Mouse (Mus musculus): ENCODE results near the gene Ostm1. TPM values are rescaled to one million over a fixed set of nuclear protein-coding genes. Genes with fewer than 3 reads are reported as not detected.

Gene Ostm1
- polyA plus RNA-seq, 1 experiment, result 13.9 TPM

- no peak for TF ChIP-seq E2F4 (IDR thresholded peaks at IDR 0.05; ENCODE audit: insufficient read depth)
- TF ChIP-seq MYOD1 (IDR thresholded peaks at IDR 0.05; ENCODE audit: control insufficient read depth in 1 of 3, insufficient read length in 2 of 3, low read depth in 2 of 3), result no peak
- no peak for TF ChIP-seq SRF (IDR thresholded peaks at IDR 0.05; ENCODE audit: control insufficient read depth, insufficient read length, low read depth)
- peaks cover 11% of the 10 kb centered on the region for H3K27me3 ChIP-seq (ENCODE audit: control insufficient read depth, insufficient read depth, insufficient read length)
- no peaks in the 10 kb centered on the region for H3K36me3 ChIP-seq (ENCODE audit: control insufficient read depth, insufficient read depth)
- H3K4me2 ChIP-seq (ENCODE audit: low read depth), result no peak overlapping the region
- H3ac ChIP-seq (ENCODE audit: control insufficient read depth, insufficient read length), result no peak overlapping the region
- no peaks in the 10 kb centered on the region for H3K79me2 ChIP-seq (ENCODE audit: control insufficient read depth, insufficient read depth)
- no peak overlapping the region for H3K4me3 ChIP-seq
These were observed 51.4 kb downstream of the Ostm1 start for GRCm38 (mm10) chr10:42635046-42635445.

- Histone ChIP-seq H3K79me2 (ENCODE audit: control insufficient read depth, insufficient read depth) (no peaks in the 10 kb centered on the region), H3K4me3 (no peak overlapping the region)
- TF ChIP-seq MYOG (IDR thresholded peaks at IDR 0.05; ENCODE audit: control insufficient read depth in 1 of 3, insufficient read depth in 1 of 3, insufficient read length in 2 of 3, low read depth in 2 of 3), result no peak
- TF ChIP-seq TCF3 (IDR thresholded peaks at IDR 0.05; ENCODE audit: insufficient read length, low read depth), result no peak
- no peak for TF ChIP-seq MYOD1 (IDR thresholded peaks at IDR 0.05; ENCODE audit: control insufficient read depth in 1 of 3, insufficient read length in 2 of 3, low read depth in 2 of 3)
- TF ChIP-seq MAX (IDR thresholded peaks at IDR 0.05; ENCODE audit: low read depth), result no peak
- no peak for TF ChIP-seq TCF12 (IDR thresholded peaks at IDR 0.05; ENCODE audit: insufficient read depth, poor library complexity, severe bottlenecking)
- no peak for TF ChIP-seq SRF (IDR thresholded peaks at IDR 0.05; ENCODE audit: control insufficient read depth, insufficient read length, low read depth)
- no peak for TF ChIP-seq USF1 (IDR thresholded peaks at IDR 0.05; ENCODE audit: low read depth)
- no peak for TF ChIP-seq CEBPB (IDR thresholded peaks at IDR 0.05; ENCODE audit: insufficient read depth, poor library complexity, severe bottlenecking)
- TF ChIP-seq REST (IDR thresholded peaks at IDR 0.05; ENCODE audit: insufficient read depth, insufficient read length), result no peak
- TF ChIP-seq POLR2AphosphoS2 (IDR thresholded peaks at IDR 0.05; ENCODE audit: insufficient read length, low read depth), result no peak
- no peak for TF ChIP-seq POLR2A (IDR thresholded peaks at IDR 0.05; ENCODE audit: insufficient read length, low read depth)
- no peak for TF ChIP-seq E2F4 (IDR thresholded peaks at IDR 0.05; ENCODE audit: insufficient read depth)
These were observed 52.1 kb downstream of the Ostm1 start for GRCm38 (mm10) chr10:42635566-42636359.

GRCm38 (mm10) chr10:42636360-42637182 lies 52.9 kb downstream of the Ostm1 start:
- Histone ChIP-seq H3K27me3 (ENCODE audit: control insufficient read depth, insufficient read depth, insufficient read length) (peaks cover 9% of the 10 kb centered on the region), H3K36me3 (ENCODE audit: control insufficient read depth, insufficient read depth) (no peaks in the 10 kb centered on the region), H3K4me2 (ENCODE audit: low read depth) (no peak overlapping the region), H3K79me2 (ENCODE audit: control insufficient read depth, insufficient read depth) (no peaks in the 10 kb centered on the region), H3K4me3 (no peak overlapping the region), H3ac (ENCODE audit: control insufficient read depth, insufficient read length) (no peak overlapping the region)
- TF ChIP-seq TCF3 (IDR thresholded peaks at IDR 0.05; ENCODE audit: insufficient read length, low read depth), result no peak
- TF ChIP-seq POLR2AphosphoS2 (IDR thresholded peaks at IDR 0.05; ENCODE audit: insufficient read length, low read depth), result no peak
- no peak for TF ChIP-seq E2F4 (IDR thresholded peaks at IDR 0.05; ENCODE audit: insufficient read depth)
- no peak for TF ChIP-seq TCF12 (IDR thresholded peaks at IDR 0.05; ENCODE audit: insufficient read depth, poor library complexity, severe bottlenecking)
- TF ChIP-seq CEBPB (IDR thresholded peaks at IDR 0.05; ENCODE audit: insufficient read depth, poor library complexity, severe bottlenecking), result no peak
- TF ChIP-seq MAX (IDR thresholded peaks at IDR 0.05; ENCODE audit: low read depth), result no peak
- no peak for TF ChIP-seq MYOD1 (IDR thresholded peaks at IDR 0.05; ENCODE audit: control insufficient read depth in 1 of 3, insufficient read length in 2 of 3, low read depth in 2 of 3)
- TF ChIP-seq SRF (IDR thresholded peaks at IDR 0.05; ENCODE audit: control insufficient read depth, insufficient read length, low read depth), result no peak
- no peak for TF ChIP-seq REST (IDR thresholded peaks at IDR 0.05; ENCODE audit: insufficient read depth, insufficient read length)
- no peak for TF ChIP-seq POLR2A (IDR thresholded peaks at IDR 0.05; ENCODE audit: insufficient read length, low read depth)

More at GRCm38 (mm10) chr10:42635566-42636359, 52.1 kb downstream of the Ostm1 start:
- H3K4me2 ChIP-seq (ENCODE audit: low read depth), result no peak overlapping the region
- H3ac ChIP-seq (ENCODE audit: control insufficient read depth, insufficient read length), result no peak overlapping the region
- no peaks in the 10 kb centered on the region for H3K36me3 ChIP-seq (ENCODE audit: control insufficient read depth, insufficient read depth)
- H3K27me3 ChIP-seq (ENCODE audit: control insufficient read depth, insufficient read depth, insufficient read length), result peaks cover 11% of the 10 kb centered on the region

GRCm38 (mm10) chr10:42637183-42637788 lies 53.7 kb downstream of the Ostm1 start:
- TF ChIP-seq MYOD1 (IDR thresholded peaks at IDR 0.05; ENCODE audit: control insufficient read depth in 1 of 3, insufficient read length in 2 of 3, low read depth in 2 of 3), result no peak
- no peak for TF ChIP-seq POLR2AphosphoS2 (IDR thresholded peaks at IDR 0.05; ENCODE audit: insufficient read length, low read depth)
- no peak for TF ChIP-seq USF1 (IDR thresholded peaks at IDR 0.05; ENCODE audit: low read depth)
- no peak for TF ChIP-seq TCF3 (IDR thresholded peaks at IDR 0.05; ENCODE audit: insufficient read length, low read depth)
- TF ChIP-seq TCF12 (IDR thresholded peaks at IDR 0.05; ENCODE audit: insufficient read depth, poor library complexity, severe bottlenecking), result no peak
- TF ChIP-seq MAX (IDR thresholded peaks at IDR 0.05; ENCODE audit: low read depth), result no peak
- no peak for TF ChIP-seq REST (IDR thresholded peaks at IDR 0.05; ENCODE audit: insufficient read depth, insufficient read length)
- TF ChIP-seq SRF (IDR thresholded peaks at IDR 0.05; ENCODE audit: control insufficient read depth, insufficient read length, low read depth), result no peak
- TF ChIP-seq E2F4 (IDR thresholded peaks at IDR 0.05; ENCODE audit: insufficient read depth), result no peak
- TF ChIP-seq MYOG (IDR thresholded peaks at IDR 0.05; ENCODE audit: control insufficient read depth in 1 of 3, insufficient read depth in 1 of 3, insufficient read length in 2 of 3, low read depth in 2 of 3), result no peak
- no peak for TF ChIP-seq CEBPB (IDR thresholded peaks at IDR 0.05; ENCODE audit: insufficient read depth, poor library complexity, severe bottlenecking)
- TF ChIP-seq POLR2A (IDR thresholded peaks at IDR 0.05; ENCODE audit: insufficient read length, low read depth), result no peak
- H3K4me3 ChIP-seq, result no peak overlapping the region
- no peak overlapping the region for H3K4me2 ChIP-seq (ENCODE audit: low read depth)
- no peaks in the 10 kb centered on the region for H3K79me2 ChIP-seq (ENCODE audit: control insufficient read depth, insufficient read depth)
- H3K36me3 ChIP-seq (ENCODE audit: control insufficient read depth, insufficient read depth), result no peaks in the 10 kb centered on the region
- no peak overlapping the region for H3ac ChIP-seq (ENCODE audit: control insufficient read depth, insufficient read length)
- H3K27me3 ChIP-seq (ENCODE audit: control insufficient read depth, insufficient read depth, insufficient read length), result peaks cover 5% of the 10 kb centered on the region

Measured in myocyte (in vitro differentiated cells).